In the genomic region with DNA sequence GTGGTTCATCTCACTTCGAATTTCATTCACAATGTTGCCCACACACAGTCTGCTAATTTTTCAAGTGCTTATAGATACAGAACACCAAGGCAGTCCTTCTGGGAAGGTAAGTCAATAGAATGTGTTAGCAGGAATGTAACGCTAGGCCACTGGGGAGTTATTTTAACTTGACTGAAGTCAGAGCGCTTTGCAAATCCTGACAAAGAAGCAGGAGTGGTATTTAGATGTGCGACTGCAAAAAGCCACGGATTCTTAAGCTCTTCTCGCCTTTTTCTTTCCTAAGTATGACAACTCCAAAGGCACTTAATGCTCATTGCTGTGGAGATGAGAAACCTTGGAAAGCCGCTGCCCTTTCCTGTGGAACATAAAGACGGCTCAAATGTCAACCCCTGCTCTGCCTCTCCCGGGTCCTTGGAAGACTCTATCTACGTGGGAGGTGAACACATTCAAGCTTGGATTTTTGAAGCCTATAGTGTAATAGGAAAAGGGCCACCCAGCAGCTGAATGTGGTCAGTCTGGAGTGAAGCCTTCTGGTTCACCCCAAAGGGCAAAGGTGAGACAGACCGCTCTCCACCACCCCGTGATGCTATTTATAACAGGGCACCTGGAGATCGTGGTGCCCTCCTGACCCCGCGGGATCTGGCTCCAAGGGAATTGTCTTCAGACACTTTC, we compare ENCODE assay signal across 7 mouse cellular contexts. TPM values are rescaled to one million over a fixed set of nuclear protein-coding genes. Genes with fewer than 3 reads are reported as not detected.
DNase-seq lines count a peak whose midpoint lies in the region; ATAC-seq lines count a peak whose summit lies in the region.

No protein-coding gene starts in this region.

- no peaks in the 10 kb centered on the region for H3K36me3 ChIP-seq in lung, embryonic 16.5 days (ENCODE audit: control insufficient read depth, insufficient read depth, low read length)
- no peaks in the 10 kb centered on the region for H3K36me3 ChIP-seq in embryonic facial prominence, embryonic 12.5 days
- H3K36me3 ChIP-seq in hindbrain, embryonic 16.5 days (ENCODE audit: control insufficient read depth, insufficient read depth, low read length), result no peaks in the 10 kb centered on the region
- no peaks in the 10 kb centered on the region for H3K36me3 ChIP-seq in midbrain, embryonic 11.5 days (ENCODE audit: control insufficient read depth, insufficient read depth, low read length)

- peak overlapping the region; percentile 97 for H3K4me2 ChIP-seq in lung, embryonic 16.5 days (ENCODE audit: low read depth, low read length)
- H3K4me2 ChIP-seq in embryonic facial prominence, embryonic 12.5 days (replicated peaks), result peak overlapping the region; percentile 99
- H3K4me2 ChIP-seq in hindbrain, embryonic 16.5 days (ENCODE audit: low read length), result peak overlapping the region; percentile 98
- peak overlapping the region; percentile 97 for H3K4me2 ChIP-seq in midbrain, embryonic 11.5 days

- H3K9ac ChIP-seq in lung, embryonic 16.5 days (ENCODE audit: low read length), result peak overlapping the region; percentile 84
- H3K9ac ChIP-seq in embryonic facial prominence, embryonic 12.5 days, result peak overlapping the region; percentile 66
- peak overlapping the region; percentile 93 for H3K9ac ChIP-seq in hindbrain, embryonic 16.5 days (ENCODE audit: low read depth, low read length)
- peak overlapping the region; percentile 65 for H3K9ac ChIP-seq in midbrain, embryonic 11.5 days (ENCODE audit: low read length)

- no peaks in the 10 kb centered on the region; the same call in 1 of the 2 replicates for H3K4me1 ChIP-seq in lung, embryonic 16.5 days (replicated peaks; ENCODE audit: control insufficient read depth, insufficient read depth, low read length)
- H3K4me1 ChIP-seq in embryonic facial prominence, embryonic 12.5 days, result 0 out of 2 replicates have a peak, but pooled peaks cover 5% of the 10 kb centered on the region
- H3K4me1 ChIP-seq in hindbrain, embryonic 16.5 days (ENCODE audit: control insufficient read depth, insufficient read depth, low read depth, low read length), result no peaks in the 10 kb centered on the region
- peaks cover 3% of the 10 kb centered on the region; the same call in 1 of the 2 replicates for H3K4me1 ChIP-seq in midbrain, embryonic 11.5 days (ENCODE audit: control insufficient read depth, insufficient read depth, low read length)

- H3K4me3 ChIP-seq in lung, embryonic 16.5 days (ENCODE audit: low read length), result peak overlapping the region; percentile 85
- peak overlapping the region; percentile 70 for H3K4me3 ChIP-seq in embryonic facial prominence, embryonic 12.5 days
- H3K4me3 ChIP-seq in hindbrain, embryonic 16.5 days (ENCODE audit: low read length), result peak overlapping the region; percentile 88
- peak overlapping the region; percentile 68 for H3K4me3 ChIP-seq in midbrain, embryonic 11.5 days (ENCODE audit: low read depth, low read length)

- H3K27ac ChIP-seq in lung, embryonic 16.5 days (ENCODE audit: low read length), result peak overlapping the region; percentile 65
- no peak overlapping the region for H3K27ac ChIP-seq in embryonic facial prominence, embryonic 12.5 days
- peak overlapping the region; percentile 60; the same call in 1 of the 2 replicates for H3K27ac ChIP-seq in hindbrain, embryonic 16.5 days (ENCODE audit: low read depth, low read length)
- H3K27ac ChIP-seq in midbrain, embryonic 11.5 days (ENCODE audit: low read depth, low read length), result no peak overlapping the region

- no peaks in the 10 kb centered on the region for H3K9me3 ChIP-seq in lung, embryonic 16.5 days (ENCODE audit: control insufficient read depth, low read length)
- no peaks in the 10 kb centered on the region for H3K9me3 ChIP-seq in embryonic facial prominence, embryonic 12.5 days
- no peaks in the 10 kb centered on the region for H3K9me3 ChIP-seq in hindbrain, embryonic 16.5 days (ENCODE audit: control insufficient read depth, low read length)
- no peaks in the 10 kb centered on the region for H3K9me3 ChIP-seq in midbrain, embryonic 11.5 days (ENCODE audit: control insufficient read depth, low read length)

- H3K27me3 ChIP-seq in lung, embryonic 16.5 days (ENCODE audit: control insufficient read depth, insufficient read depth, low read depth, low read length), result no peaks in the 10 kb centered on the region
- H3K27me3 ChIP-seq in embryonic facial prominence, embryonic 12.5 days, result no peaks in the 10 kb centered on the region
- no peaks in the 10 kb centered on the region for H3K27me3 ChIP-seq in hindbrain, embryonic 16.5 days (replicated peaks; ENCODE audit: control insufficient read depth, insufficient read depth, low read length)
- peaks cover 4% of the 10 kb centered on the region; the same call in 1 of the 2 replicates for H3K27me3 ChIP-seq in midbrain, embryonic 11.5 days (ENCODE audit: control insufficient read depth, insufficient read depth, low read length)

- 7% methylated on average over 15 of the region's 15 CpGs for WGBS in lung, embryonic 16.5 days
- WGBS in embryonic facial prominence, embryonic 12.5 days, result 10% methylated on average over 15 of the region's 15 CpGs
- 10% methylated on average over 15 of the region's 15 CpGs for WGBS in hindbrain, embryonic 16.5 days
- 9% methylated on average over 15 of the region's 15 CpGs for WGBS in midbrain, embryonic 11.5 days

- peak; percentile 30; the same call in 1 of the 2 replicates for ATAC-seq in lung, embryonic 16.5 days (ENCODE audit: low read depth)
- ATAC-seq in embryonic facial prominence, embryonic 12.5 days (ENCODE audit: insufficient number of reproducible peaks, insufficient read depth, low FRiP score, low TSS enrichment), result 0 out of 2 replicates have a peak, but pooled peaks have one; percentile 23
- peak; percentile 30; the same call in 1 of the 2 replicates for ATAC-seq in hindbrain, embryonic 16.5 days
- peak; percentile 34; the same call in 1 of the 2 replicates for ATAC-seq in midbrain, embryonic 11.5 days (ENCODE audit: low FRiP score)

- DNase-seq in lung, postnatal 14 days, result no peak
- DNase-seq in midbrain, embryonic 11.5 days (ENCODE audit: low spot score, missing footprints), result peak; percentile 92
- no peak for DNase-seq in thymus, postnatal 0 days (ENCODE audit: low spot score)
- DNase-seq in ovary, postnatal 14 days (ENCODE audit: low spot score), result no peak

RNA-seq across cellular contexts. Expression of a gene that starts 3.0 kb away (rescaled TPM):
- polyA plus RNA-seq in lung, embryonic 16.5 days (2015; fragmentation: Nextera tagmentation; extraction: Ambion mirVana), result 37.8 and 40.6 TPM in 2 replicates
- polyA plus RNA-seq in embryonic facial prominence, embryonic 12.5 days (2016; fragmentation: Nextera tagmentation; extraction: Ambion mirVana), result 12.2 and 13.0 TPM in 2 replicates
- 27.9 and 29.7 TPM in 2 replicates for polyA plus RNA-seq in hindbrain, embryonic 16.5 days (2015; fragmentation: Nextera tagmentation; extraction: Ambion mirVana)
- polyA plus RNA-seq in midbrain, embryonic 11.5 days (2014; fragmentation: Nextera tagmentation; extraction: Ambion mirVana), result 5.7 and 6.8 TPM in 2 replicates
- polyA plus RNA-seq in thymus, postnatal 0 days (2015; fragmentation: Nextera tagmentation; extraction: Ambion mirVana), result 0.87 and 1.1 TPM in 2 replicates

Comparison
In these comparisons a context has a peak if more than half of its experiments do, and no peak if none do; other contexts are left out.
1. H3K27ac ChIP-seq: peak in lung, embryonic 16.5 days (single experiment) and hindbrain, embryonic 16.5 days (single experiment); none in embryonic facial prominence, embryonic 12.5 days (single experiment) and midbrain, embryonic 11.5 days (single experiment).
2. Peak in every context shown above with its lines, with median percentiles within 50 percentile points of each other: ATAC-seq, H3K4me2 ChIP-seq, H3K4me3 ChIP-seq and H3K9ac ChIP-seq.